Mouse (Mus musculus) T-cell, adult 2 months (primary cell): ENCODE data around the gene Uba3.

Source experiments
- DNase-seq: peaks from one replicate; pipeline ENCODE4 v3.0.0; 2022; ENCODE audit warnings: low spot score

The Uba3 gene

DNA sequence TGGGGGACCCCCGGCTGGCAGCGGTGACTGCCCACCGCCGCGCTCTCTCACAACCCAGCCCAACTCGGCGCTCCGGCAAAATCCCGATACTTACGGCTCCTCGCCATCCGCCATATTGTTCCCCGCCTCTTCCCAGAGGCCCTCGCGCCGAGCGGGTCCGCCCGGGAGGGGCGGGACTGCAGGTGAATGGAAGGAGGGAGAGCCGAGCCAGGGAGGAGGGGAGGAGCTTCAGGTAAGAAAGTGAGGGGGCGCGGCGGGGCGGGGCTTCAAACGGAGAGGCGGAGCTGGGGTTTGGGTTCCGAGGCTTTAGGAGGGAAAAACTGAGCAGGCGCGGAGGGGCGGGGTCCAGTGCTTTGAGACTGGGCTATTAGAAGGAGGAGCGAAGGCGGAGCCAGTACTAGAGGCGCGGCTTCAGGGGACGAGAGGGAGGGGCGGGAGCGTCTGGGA lies at the start of gene Uba3:
Gene Uba3, minus strand, starts transcription at position 209 of the 447 bp plus-strand sequence.
- DNase-seq, result peak; percentile 98

DNA sequence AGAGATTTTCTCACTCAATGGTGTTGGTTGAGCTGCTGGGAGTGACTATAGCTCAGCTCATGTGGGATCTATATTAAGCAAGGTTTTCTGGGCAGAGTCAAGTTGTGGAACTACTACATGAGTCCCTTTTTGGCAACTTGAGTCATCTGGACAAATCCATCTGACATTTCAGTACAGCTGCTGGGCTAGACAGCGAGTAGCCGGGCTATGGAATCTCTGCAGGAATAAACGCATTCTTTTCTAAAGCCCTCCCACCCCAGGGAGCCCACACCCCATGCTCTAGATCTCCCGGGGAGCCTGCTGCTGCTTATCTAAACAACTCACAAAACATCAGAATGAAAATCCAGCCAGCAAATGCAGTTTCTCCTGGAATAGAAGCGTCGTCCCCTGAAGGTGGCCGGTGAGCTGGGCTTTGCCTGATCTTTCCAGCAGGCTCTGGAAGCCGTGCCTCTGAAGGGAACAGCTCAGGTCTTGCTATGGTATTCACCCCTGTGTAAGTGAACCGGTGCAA lies 47.3 kb upstream of the Uba3 start, which contains the start of gene Lmod3:
Gene Lmod3, minus strand, starts transcription at position 49 of the 511 bp plus-strand sequence.
- no peak for DNase-seq

DNA sequence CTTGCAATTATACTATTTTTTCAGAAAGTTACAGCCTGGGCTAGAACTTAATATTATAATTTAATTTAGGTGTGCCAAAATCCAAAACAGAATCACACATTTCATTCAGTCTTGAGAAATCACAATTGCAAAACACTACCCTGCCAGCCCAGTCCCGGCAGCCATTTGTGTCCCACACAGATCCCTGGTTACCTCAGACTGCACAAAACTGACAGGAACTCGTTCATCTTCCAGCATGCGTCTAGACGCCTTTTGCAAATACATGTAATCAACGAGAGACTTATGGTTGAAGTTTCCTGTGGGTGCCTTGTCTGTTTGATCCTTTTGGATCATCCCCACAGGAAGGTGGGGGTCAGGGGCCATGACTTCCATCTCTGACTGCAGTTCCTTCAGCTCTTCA lies 46.6 kb upstream of the Uba3 start:
- no peak for DNase-seq

DNA sequence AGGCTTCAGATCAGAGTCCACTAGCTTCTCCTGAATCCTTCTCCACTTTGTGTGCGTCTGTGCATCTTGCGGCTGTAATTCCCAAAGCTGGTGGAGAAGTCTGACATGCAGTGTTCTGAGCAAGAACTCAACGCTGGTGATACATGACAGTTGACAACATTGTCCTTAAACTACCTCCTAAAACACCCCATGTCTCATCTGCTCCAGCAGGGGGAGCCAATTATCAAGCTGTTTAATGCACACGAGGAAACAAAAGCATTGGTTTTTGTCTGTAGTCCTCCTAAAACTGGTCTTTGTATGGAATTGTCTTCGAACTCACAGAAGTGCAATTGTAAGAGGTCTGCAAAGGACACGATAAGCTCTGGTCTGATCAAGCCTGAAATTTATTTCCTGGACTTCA lies 45.5 kb upstream of the Uba3 start:
- peak; percentile 61 for DNase-seq

DNA sequence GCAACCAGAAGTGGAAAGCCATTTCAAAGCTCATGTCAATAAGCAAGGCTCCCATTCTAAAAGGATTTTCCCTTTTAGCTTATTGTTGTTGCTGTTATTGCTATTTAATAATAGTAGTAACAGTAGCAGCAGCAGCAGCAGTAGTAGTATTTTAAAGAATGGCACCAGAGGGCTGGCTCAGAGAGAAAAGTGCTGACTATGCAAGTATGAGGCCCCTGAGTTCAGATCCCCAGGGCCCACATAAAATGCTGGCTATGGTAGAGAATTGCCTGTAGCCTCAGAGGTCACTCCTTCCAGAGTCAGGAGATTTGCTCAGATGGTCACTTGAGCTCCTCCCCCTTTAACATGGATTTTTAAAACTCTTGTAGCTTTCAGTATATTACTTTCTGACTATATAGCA lies 39.8 kb upstream of the Uba3 start:
- DNase-seq, result no peak

DNA sequence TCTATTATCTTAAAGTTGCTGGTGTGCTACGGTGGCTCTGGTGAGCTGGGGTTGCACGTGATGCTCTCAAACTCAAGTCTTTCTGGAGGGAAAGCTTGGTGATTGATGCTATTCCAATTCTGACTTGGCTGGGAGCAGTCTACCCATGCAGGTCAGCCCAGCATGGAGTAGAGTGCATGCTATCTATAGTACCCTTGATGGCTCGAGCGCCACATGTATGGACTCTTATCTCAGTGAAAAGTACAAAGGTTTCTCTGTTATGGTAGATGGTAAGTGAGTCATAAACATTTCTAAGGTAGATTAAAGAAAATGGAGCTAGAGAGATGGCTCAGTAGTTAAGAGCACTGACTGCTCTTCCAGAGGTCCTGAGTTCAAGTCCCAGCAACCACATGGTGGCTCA lies 37.1 kb upstream of the Uba3 start:
- no peak for DNase-seq

DNA sequence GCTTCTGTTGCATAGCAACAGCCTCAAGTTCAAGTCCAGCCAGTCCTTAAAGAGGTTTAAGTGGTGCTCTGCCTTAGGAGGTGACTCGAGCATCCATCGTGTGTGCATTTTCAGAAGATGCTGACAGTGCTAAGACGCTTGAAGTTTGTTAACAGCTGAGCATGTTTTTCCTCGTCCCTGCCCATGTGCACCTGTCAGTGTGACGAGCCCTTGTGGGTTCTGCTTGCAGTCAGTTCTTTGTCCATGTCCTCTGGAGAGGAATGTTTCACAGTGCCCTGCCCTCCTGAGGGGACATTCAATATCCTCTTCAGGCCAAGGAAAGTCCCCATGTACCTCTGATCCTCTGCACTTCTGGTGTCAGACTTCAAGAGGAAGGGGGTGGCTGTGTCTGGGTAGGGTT lies 34.6 kb upstream of the Uba3 start:
- DNase-seq, result no peak

DNA sequence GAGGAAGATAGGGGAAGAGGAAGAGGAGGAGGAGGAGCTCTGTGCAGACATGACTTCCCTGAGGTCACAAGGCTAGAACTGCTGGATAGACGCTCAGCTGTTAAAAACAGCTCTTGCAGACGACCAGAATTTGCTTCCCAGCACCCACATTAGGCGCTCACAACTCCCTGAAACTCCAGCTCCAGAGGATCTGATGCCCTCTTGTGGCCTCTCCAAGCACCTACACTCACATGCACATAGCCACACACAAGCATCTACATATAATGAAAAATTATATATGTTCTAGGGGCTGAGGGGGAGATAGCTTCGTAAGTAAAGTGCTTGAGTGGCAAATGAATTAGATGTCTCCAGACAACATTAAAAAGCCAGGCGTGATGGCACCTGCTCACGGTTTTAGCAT lies 33.9 kb upstream of the Uba3 start:
- no peak for DNase-seq

DNA sequence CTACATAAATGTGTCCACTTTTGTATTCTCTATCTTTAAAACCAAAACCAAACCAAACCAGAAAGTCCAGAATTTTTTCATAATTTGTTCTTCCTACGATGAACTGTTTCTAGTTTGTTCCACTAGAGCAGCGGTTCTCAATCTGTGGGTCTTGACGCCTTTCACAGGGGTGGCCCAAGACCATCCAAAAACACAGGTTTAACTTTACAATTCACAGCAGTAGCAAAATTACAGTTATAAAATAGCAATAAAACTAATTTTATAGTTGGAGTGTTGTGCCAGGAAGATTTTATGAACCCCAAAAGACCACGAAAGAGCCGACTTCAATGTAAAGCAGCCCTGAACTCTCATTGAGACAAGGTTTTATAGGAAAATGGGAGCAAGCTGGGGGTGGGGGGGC lies 30.6 kb upstream of the Uba3 start:
- DNase-seq, result no peak

DNA sequence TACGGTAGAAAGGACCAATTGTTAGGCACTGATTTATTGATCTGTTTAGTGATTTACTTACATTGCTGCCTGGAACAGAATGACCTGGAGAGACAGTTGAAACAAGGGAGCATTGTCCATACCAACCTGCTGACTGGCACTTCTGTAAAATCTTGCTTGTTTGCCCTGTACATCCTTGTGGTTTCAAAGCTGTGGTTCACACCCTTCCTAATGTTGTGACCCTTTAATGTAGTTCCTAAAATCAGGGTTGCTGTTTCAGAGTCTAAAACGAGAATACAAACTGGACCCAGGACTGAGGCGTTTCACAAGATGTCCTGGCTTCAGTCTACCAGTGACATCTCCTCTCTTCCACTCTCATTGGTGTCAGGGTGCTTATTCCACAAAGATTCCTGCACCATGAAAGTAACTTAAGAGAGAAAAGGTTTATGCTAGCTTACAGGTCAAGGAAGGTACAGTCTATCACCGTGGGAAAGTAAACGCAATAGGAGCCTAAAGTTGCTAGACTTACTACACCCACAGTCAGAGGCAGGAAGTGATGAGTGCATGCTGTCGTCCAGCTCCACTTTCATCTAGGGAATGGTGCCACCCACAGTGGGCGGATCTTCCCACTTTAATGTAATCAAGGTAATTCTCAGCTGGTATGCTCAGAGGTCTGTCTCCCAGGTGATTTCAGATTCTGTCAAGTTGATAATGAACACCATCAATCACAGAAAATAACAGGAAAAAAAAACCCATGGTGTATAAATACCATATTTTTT lies 29.6 kb upstream of the Uba3 start:
- peak; percentile 25 for DNase-seq

DNA sequence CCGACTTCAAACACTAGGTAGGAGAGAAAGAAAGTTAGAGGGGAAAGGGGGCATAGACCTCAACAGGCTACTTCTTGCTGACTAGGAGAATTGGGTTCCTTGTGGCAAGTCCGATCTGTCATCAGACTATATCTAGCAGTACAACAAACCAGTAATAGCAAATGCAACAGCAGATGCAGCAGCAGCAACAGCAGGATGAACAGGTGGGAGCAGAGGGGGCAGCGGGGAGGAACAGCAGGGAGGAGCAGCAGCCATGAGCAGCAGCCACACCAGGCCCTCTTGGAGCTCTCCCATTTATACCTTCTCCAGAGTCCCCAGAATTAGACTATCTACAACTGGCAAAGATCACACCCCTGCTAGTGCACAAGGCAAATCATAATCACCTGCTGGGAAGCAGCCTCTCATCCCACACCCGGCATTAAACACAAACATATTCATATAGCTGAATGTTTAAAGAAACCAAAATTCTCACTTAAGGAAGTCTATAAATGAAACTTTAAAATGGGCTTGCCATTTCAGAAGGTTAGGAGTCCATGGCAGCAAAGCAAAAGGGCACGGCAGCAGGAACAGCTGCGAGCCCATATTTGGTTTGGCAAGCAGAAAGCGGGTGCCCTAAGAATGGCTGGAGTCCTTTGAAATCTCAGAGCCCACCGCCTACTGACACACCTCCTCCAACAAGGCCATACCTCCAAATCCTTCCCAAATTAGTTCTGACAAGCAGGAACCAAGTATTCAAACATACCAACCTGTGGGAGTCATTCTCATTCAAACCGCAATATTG lies 21.8 kb upstream of the Uba3 start:
- no peak for DNase-seq

DNA sequence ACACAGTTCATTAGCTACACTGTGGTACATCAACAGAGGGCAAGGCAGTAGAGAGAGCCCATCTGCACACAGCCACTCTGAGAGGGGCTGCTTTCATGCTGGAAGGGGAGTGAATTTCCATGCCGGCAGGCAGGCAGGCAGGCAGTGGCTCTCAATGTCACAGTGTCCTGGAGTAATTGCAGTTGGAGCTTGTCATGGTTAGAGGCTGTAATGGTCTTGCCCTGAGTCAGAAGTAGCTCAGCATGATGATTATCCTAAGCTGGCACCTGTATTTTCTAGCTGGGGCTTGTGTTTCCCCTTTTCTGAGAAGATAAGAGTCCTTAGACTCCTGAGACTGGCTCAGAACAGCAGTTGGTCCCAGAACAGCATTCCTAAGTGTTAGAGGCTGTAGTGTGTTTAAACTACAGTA lies 20.6 kb upstream of the Uba3 start:
- no peak for DNase-seq

DNA sequence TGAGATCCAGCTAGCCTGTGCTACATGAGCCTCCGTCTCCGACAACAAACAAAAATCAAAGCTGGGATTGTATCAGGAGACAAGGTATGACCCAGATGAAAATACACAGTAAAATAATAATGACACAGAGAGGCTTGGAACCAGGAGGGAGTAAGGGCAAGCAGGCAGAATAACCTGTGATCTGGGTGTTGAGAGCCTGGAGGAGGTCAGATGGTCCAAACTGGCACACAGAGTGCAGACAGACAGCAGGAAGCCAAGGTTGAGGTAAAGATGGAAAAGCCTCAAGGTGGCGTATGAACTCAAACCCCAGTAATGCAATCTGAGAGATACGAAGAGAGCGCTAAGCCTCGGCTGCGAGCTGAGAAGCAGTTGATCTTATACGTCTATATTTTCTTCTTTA lies 19.1 kb upstream of the Uba3 start:
- DNase-seq, result peak; percentile 16

DNA sequence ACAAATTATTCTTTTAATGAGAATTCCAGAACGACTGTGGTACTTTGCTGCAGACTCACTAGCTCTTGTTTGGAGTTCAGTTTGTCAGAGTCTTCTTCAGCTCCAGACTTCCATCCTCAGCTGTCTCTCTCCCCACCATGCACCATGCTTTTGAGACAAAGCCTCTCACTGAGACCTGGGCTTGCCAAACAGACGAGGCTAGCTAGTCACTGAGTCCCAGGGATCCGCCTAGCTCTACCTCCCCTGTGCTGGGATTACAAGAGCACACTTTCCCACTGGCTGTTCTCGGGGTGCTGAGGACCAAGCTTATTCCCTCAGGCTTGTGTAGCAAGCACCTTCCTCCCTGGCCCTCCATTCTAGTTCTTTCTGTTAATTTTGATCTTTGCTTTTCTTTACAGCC lies 18.1 kb upstream of the Uba3 start:
- DNase-seq, result no peak

DNA sequence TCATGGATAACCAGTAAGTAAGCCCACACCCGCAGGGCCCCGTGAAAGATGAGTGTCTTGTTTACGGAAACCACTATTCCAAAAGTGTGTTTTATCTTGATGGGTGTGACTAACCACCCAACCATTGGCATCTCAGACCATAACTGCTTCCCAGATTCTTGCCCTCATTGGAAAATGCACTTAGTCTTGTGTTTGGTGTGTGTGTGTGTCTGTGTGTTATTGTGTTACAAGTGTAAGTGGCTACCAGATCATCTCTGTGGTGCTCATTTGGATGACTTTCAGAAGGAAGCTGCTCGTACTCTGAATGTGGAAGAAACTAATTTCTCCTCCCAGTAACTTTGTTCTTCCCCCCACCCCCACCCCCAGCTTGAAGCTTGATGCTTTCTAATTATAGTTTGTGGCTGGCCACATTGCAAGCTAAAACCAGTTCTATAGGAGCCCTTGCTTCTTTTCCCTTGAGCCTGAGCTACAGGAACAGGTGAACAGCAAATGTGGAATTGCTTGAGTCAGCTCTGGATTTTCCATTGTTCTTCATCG lies 17.6 kb upstream of the Uba3 start:
- DNase-seq, result no peak

DNA sequence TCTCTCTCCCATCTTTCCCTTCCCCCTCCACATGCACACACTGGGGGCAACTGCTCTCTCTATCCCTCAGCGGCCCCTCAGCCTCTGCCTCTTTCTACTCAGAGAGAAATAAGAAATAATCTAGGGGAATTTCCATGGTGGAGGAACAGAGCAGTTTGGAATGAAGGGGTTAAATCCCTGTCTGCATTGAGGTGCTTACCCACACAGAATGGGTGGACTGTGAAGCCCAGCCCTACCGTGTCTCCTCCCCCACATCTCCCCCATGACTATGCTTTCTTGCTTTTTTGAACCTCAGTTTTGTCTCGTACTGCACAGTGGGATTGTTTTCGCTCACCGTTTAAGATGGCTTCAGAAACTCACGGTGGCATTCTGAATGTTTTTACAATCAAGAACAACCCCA lies 16.9 kb upstream of the Uba3 start:
- DNase-seq, result peak; percentile 53

DNA sequence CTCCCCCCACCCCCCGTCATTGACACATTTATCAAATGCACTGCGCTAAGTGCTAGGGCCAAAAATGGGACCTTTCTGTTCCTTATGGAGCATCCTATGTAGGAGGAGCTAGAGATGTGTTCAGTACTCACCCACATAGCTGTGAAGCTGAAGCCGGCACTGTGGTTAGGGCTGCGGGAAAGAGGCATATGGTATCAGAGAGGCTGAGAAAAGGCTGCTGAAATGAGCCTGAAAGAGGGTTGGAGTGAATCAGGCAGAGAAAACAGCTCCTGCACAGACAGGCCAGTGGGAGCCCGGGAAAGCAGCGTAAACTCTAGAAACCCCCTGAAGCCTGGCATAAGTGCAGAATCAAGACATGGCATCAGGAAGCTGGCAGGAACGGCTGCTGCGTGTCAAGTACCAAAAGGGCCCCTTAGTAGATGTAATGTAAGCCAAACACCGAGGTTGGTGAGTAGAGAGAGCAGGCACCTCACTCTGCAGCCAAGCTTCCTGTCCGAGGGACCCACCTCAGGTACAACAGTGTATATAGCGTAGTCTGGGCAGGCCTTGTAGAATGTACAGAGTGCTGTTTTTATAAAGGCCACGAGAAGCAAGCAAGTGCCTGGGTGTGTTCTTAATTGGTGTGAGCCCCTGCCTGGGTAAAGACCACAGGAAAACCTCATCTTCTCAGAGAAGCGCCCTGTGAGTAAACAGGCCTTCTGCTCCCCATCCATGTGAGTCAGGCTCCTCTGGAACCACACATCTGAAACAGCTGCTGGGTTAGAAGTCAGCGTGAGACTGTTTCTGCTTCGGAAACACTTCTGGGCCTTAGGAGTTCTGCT lies 16.0 kb upstream of the Uba3 start:
- DNase-seq, result peak; percentile 57

DNA sequence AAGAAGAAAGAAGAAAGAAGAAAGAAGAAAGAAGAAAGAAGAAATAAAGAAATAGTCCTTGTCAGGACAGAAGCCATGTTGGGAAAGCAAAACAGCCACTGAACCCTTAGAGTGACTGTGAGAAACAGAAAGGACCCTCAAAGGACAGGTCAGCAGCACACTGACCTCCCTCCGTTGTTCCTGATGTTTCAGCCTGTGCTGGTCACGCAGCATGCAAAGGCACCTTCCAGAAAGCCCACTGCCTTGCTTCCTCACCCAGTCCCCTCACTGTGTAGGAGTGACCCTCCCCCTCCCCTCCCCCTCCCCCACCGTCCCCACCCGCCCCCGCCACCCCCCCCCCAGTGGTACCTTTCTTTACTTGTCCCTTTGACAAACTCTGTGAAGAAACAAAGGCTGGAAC lies 15.2 kb upstream of the Uba3 start:
- DNase-seq, result no peak

DNA sequence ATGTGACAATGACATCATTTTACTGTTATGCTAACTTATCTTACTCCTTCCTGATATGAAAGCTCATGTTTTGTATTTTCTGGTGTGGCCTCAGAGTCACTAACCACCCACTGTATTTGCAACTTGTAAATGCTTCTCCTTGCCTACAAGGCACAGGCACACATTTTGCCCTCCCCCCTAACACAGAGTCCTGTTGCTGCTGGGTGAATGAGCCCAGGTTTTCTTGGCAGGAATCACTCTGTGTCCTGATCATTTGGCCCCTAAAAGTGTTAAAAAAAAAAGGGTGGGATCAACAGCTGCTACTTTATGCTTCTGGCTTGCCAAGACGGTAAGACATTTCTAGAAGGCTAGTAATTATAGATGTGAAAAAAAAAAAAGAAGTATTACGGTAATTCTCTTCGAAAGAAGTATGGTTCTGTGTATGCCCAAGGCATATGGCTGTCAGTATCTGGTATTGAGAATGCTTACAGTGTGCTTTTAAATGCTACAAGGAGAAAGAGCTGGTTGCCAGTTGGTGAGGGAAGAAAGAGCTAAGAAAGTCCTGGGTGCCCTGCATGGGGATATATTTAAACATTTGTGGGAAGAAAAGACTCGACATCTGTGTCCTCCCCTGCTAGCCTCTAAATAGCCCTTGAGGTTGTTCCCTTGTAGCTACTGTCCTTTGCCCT lies 10.8 kb upstream of the Uba3 start:
- peak; percentile 23 for DNase-seq

DNA sequence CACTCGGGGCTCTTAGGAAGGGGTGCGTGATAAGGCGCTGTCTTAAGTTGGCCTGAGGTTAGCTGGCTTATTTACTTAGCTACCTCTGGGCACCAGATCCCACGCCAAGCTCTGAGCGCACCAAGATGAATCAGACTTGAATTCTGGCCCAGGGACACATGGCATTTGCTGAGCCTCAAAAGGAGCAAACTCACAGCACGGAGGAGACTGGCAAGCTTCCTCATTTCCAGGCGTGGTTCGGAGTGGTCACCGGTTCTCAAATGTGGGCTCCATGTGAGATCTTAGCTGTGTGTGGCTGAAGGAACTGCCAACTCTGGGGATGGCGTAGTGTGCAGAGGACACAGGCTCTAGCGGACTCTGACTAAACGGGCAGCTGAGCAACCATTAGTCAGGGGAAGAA lies 6.5 kb upstream of the Uba3 start:
- no peak for DNase-seq

DNA sequence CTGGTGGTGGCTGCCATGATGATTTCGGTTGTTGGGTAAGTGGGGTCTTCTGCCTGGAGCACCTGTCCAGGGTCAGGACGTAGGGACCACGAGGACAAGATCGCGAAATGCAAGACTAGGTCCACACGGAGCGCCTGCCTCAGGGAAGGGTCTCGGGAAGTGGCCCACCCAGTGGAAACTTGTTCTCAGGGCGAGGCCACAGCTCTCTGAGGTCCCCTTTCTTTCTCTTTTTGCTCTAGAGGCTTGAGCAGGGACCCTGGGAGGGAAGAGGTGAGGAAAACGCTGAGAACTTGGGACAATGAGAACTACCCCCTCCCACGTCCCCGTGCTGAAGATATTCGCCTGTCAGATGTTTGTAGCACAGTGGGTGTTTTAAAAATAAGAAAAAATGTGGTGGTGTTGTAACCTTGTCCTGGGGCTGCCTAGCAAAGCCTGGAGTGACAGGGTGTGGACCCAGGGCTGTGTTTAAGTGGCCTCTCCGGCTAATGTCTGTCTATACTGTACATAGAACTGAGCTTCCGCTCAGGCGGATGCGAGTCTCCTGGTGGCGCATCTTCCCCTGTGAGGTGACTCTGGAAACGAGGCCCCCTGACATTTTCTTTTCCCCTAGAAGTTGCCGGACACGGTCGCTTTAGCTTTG lies 5.6 kb upstream of the Uba3 start:
- peak; percentile 48 for DNase-seq
